Mouse (Mus musculus): Measurements from ENCODE around the gene Gm4869.

The Gm4869 gene

DNA sequence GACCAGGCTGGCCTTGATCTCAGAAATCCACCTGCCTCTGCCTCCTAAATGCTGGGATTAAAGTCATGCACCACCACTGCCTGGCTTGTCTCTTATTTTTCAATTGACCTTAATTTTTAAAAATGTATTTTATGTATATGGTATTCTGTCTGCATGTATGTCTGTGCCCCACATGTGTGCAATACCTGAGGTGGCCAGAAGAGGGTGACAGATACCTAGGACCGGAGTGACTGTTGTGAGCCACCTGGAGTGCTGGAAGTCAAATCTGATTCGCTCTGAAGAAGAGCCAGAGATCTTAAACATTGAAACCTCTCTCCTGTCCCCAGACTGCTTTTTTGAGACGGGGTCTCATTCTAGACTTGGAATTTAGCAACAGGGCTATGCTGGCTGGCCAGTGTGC, 26.9 kb downstream of the Gm4869 start:
- peak in 1 of 2 experiments; percentile 27 for DNase-seq

- no peak for DNase-seq
Observed at GRCm38 (mm10) chr5:140481458-140481857, 36.0 kb downstream of the Gm4869 start.

DNA sequence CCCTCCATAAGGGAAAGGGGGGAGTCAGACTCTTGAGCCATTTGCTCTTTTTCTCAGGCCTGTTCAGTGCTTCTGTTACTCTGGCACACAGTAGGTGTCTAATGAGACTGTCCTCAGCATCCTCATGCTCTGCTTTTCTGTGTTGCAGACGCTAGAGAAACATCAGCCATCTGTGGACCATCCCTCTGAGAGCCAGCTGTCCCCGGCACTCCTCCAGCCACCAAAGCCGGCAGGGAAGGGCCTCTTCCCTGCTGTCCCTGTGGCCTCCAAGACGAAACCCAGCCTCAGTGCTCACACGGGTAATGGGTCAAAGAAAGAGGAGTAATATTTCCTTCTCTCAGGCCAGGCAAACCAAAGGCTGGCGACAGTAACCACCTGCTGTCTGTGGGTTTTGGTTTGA, 45.7 kb downstream of the Gm4869 start:
- no peak for DNase-seq

- no peak for DNase-seq
Observed at GRCm38 (mm10) chr5:140492684-140493233, 47.3 kb downstream of the Gm4869 start.

DNA sequence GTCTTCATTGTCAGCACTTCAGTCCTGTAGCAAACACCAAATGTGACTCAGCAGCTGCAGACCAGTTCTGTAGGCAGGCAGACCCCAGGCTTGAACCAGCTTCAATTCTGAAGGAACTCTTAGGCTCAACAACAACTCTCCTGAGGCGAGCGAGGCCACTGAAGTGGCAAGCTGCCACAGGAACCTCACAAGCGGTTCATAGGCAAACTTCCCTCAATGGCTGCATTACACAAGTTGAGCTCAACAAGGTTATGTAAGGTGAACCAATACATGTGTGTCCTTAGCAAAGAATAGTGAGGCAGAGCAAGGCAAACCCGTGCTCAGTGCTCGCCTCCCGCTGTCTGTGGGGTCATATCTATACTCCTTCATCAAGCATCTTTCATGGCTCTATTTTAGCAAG, 52.7 kb downstream of the Gm4869 start:
- no peak for DNase-seq

DNA sequence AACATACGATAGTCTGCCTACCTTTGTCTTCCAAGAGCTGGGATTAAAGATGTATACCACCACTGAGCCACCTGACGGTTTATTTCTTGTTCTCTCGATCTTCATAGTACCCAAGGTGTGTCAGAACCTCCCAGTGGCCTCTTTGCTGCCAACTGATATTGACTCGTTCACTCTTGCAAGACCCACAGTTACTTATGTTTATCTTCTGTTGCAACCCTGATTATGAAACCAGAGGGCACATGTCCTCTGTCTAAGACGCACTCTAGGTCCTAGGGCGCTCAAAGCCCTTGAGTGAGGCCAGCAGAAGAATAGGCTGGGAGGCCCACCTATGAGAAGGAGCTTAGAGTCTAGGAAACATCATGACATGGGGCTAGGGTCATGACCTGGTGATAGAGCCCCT, 55.3 kb downstream of the Gm4869 start:
- no peak for DNase-seq

DNA sequence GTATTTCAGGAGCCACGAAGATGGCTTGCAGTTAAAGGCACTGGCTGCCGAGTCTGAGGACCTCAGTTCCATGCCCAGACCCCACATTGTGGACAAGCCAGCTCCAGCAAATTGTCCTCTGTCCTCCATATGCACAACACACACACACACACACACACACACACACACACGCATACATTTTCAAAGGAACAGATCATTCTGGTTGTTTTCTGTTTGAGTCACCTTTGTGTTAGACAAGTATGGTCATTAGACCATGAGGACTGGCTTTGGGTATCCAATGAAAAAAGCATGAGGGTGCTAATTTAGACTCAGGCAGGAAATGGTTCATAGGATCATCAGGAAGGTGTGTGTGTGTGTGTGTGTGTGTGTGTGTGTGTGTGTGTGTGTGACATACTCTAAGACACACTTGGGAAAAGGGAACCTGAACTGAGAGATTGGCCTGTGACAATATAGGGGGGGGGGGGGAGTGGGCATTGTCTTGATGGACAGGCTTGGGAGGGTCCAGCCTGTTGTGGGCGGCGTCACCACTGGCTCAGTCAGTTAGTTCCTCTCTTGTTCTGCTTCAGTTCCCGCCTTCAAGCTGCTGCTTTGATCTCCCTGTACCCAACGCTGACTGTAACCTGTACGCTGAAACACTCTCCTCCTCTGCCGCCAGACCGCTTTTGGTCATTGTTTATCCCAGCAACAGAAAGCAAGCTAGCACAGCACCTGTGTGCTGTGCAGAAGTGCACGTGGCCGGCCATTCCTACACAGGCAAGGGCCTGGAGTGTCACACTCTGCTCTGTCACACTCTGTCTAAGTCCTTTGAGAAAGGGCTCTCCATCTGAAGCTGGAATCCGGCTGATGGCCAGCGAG, 56.8 kb downstream of the Gm4869 start:
- no peak for DNase-seq

DNA sequence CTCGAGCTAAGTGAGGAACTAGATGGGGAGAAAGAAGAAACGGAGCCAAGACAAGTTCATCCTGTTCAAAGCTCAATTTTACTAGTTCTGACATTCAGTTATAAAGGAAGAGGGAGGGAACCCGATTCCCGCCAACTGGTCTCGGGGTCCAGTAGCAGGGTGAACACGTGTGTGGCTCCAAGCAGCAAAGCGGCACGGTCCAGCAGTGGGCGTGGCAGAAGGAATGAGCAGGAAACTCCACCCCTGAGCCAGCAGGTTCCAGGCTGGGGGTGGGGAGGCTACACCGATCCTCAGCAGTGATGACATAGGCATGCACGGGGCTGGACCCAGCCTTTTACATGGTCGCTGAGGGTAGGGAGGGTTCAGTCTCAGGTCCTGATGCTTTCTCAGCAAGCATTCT, 57.5 kb downstream of the Gm4869 start:
- DNase-seq = peak; percentile 43 to 59

GRCm38 (mm10) chr5:140505208-140505780, 59.8 kb downstream of the Gm4869 start, which contains the start of gene Chst12:
Chst12 (plus strand) TSS chr5:140505550.
- peak; percentile 99 for DNase-seq

DNA sequence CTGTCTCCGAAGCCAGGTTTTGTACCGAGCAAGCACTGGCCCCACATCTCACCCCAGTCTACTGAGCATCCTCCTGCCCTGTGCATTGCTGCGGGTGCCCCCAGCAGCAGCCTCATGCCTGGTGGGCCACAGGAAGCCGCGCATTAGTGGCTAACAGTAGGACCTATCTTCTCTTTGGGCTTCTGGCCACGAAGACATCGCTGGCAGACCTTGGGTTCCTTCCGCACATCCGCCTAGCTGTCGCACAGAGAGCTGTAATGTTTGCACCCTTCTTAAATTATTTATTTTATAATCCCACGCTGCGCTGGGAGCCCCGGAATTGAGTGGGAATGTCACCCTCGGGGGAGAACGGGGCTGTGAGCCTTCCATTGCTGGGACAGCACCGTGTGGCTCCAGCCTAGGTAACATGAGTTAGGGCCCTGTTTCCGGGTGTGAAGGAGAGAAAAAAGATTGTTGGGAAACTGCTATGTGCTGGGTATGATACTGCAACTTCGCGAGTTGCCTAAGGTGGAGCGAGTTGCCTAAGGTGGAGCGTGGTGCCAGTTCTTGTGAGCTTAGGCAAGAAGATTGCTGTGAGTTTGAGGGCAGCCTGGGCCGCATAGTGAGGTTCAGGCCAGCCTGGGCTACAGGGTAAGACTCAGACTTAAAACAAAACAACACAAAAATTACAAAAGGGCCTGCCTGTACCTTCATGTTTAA, 60.8 kb downstream of the Gm4869 start:
- no peak for DNase-seq

- no peak for DNase-seq
Observed at GRCm38 (mm10) chr5:140507466-140508208, 62.2 kb downstream of the Gm4869 start.

- no peak for DNase-seq
Observed at GRCm38 (mm10) chr5:140508686-140509085, 63.2 kb downstream of the Gm4869 start.

GRCm38 (mm10) chr5:140509204-140509603, 63.8 kb downstream of the Gm4869 start:
- no peak for DNase-seq

GRCm38 (mm10) chr5:140510012-140511000, 64.9 kb downstream of the Gm4869 start:
- peak in 1 of 2 experiments; percentile 35 for DNase-seq

- DNase-seq = no peak
Observed at GRCm38 (mm10) chr5:140513921-140514320, 68.5 kb downstream of the Gm4869 start.

GRCm38 (mm10) chr5:140514799-140515486, 69.5 kb downstream of the Gm4869 start:
- no peak for DNase-seq

DNA sequence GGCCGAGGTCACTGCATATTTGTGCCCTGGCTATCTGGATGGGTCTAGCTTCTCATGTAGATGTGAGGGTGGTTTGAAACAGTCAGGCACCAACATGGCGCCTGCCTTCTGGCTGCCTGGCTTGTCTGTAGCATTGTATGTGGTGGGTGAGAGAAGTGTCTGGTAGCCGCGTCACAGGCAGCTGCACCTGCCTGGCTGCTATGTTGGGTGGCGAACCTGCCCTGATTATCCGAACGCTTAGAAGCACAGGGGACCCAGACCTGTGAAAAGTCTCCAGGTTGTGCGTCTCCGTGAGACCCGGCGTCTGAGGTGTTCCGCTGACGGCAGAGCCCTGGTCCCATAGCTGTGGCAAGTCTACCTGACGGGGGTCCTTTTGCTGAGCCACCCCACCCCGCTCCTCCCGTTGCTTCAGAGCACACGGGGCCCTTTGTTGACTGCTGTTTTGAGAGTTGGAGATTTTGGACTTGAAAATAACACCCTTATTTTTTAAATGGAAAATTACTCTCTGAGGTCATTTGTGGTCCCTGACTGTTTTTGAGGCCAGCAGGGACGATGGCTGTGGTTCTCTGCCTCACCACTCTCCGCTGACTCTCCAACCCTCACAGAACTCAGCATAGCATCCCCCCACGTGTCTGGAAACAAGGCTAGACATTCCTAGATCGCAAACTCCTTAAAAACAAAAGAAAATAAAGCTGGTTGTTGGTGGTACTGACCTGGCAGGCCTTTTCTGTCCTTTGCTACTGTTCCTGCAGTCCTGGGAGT, 71.9 kb downstream of the Gm4869 start:
- no peak for DNase-seq

- no peak for DNase-seq
Observed at GRCm38 (mm10) chr5:140517921-140518230, 72.4 kb downstream of the Gm4869 start.

DNA sequence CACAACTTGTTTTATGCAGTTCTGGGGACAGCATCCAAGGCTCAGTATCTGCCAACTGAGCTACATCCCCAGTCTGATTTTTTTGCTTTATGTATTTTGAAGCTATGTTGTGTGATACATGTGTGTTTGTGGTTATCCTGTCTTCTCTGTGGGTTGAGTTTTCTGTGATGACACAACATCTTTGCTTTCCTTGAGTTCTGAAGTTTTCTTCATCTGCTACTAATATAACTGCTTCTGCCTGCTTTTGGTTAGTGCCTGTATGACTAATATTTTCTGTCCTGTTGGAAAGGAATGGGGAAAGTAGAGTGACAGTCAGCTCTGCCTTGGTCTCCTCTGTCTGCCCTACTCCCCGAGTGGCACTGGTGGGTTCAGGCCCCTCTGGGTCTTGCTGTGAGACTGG, 75.8 kb downstream of the Gm4869 start:
- DNase-seq = no peak

DNA sequence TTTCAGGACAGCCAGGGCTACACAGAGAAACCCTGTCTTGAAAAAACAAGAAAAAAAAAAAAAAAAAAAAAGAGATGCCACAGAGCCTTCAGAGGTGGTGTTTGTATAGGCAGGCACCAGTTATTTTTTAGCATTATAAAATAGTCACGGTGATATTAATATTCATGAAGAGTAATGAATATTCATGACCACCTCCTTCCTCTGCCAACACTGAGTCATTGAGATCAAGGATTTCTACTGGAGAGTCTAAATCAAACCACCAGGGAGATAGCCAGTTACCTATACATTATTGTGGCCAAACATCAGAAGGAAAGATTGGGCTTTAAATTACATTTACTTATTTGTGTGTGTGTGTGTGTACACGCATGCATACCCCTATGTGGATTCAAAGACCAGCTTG, 81.3 kb downstream of the Gm4869 start:
- no peak for DNase-seq

All from cerebellum, postnatal 14 days (tissue).